Mouse (Mus musculus): Measurements from ENCODE around the gene Ddx25.

Gene Ddx25

DNA sequence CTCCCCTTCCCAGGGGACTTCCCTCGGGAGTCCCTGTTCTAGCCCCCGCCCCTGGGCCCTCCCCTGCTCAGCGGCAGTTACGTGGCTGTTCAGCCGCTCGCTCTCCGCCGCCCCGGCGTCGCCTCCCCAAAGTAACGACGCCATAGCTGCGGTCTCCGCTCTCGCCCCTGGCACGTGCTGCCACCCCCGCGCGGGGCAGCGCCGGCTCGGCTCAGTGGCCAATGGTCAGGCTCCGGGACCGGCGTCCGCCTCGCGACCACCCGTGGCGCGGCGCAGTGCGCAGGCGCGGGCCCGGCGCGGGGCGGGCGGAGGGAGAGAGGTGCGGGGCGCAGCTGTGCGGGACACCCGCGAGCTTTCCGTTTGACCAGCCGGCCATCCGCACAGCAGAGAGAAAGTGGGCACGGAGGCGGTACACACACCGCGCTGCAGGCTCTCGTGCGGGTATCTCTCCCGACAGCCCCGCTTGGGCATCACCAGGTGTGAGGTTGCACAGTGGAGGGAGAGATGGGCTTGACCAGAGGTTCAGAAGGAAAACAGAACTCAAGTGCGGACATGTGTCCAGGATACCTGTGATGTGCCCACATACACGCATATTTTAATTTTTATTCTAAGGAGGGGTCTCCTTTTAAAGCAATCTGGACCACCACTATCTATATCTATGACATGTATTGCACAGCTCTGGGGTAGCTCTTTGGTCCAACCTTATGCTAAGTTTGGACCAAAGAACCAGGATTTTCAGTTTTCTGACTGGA is at the start of gene Ddx25, which contains the start of gene Pus3:
Gene Ddx25 (minus strand): TSS at position 272 of the 752 bp plus-strand sequence.
Gene Pus3 (plus strand): TSS at position 339 of the 752 bp plus-strand sequence.
- DNase-seq, result peak; percentile 40

- no peak for DNase-seq
These were observed 49.5 kb upstream of the Ddx25 start for GRCm38 (mm10) chr9:35607647-35608405.

DNA sequence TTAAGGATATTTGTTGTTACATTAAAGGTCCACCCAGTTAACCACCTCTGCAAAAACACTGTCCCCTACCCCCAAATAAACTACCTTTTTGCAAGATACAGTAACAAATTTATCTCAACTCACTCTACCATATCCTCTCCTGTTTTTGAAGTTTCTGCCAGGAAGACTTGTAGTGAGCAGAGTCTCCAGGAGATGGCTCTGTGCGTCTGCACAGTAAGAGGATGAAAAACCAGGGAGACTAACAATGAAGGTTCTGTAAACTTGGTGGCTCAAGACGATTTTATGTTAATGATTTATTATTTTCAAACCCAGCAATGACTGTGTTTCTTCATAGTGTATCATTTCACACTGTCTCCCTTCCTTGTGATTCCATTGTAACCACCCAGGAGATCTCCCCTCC is 34.6 kb upstream of the Ddx25 start:
- DNase-seq, result no peak

GRCm38 (mm10) chr9:35587674-35588073 is 29.3 kb upstream of the Ddx25 start:
- DNase-seq, result no peak

GRCm38 (mm10) chr9:35574416-35574815 is 16.1 kb upstream of the Ddx25 start:
- DNase-seq, result no peak

DNA sequence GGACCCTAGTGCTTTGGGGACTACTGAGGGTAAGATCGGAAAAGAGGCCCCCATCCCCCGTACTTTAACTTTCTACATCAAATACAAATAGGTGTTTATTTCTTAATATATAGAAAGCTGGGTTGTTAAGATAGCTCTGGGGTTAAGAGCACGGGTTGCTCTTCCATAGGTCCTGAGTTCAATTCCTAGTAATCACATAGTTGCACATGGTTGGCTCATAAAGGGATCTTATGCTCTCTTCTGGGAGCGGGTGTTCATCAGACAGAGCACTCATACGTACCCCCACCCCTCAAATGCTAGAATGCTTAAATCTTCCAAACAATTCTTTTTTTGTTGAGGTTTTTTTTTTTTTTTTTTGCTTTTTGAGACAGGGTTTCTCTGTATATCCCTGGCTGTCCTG is 12.3 kb upstream of the Ddx25 start:
- no peak for DNase-seq

DNA sequence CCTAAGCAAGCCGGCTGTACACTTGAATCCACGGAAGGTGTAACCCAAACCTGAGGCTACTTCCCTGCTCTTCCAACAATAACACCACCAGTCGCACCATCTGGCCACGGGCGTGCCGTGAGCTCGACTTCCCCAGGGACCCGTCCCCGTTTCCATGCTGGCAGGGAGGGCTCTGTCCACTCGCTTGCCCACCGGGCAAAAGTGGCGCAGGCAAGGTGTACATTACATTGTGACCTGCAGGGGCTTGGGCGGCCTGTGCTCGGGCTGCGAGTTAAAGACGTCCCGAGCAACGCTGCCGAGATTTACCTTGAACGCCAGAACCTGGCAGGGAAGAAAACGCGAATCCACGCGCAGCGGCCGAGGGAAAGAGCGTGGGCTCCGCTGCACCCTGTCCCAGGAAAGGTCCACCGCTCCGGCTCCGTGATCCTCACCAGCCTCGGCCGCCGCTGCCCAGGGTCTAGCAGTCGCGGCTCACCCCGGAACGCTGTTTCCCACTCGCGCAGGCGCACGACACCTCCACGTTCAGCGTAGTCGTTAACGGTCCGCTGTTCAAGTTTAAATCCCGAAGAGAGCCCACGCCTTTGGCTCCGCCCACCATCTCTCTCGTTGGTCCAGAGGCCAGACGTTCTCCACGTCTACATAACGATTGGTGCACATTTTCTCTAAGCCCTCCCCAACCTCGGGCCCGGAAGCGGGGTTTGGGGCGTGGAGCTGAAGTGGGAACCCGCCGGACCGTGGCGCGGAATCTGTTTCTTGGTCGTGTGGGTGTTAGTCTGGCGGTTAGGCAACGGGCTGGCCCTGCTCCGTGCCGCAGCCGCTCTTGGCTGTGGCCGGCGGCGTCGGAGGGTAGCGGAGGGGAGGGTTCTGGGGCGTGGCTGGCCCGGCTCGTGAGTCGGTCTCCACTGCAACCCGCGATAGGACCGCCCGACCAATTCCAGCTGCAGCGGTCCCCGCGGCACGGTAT is 11.5 kb upstream of the Ddx25 start, which contains the start of the genes Pate2 and Hyls1:
Gene Pate2 (plus strand): TSS at position 714 of the 964 bp plus-strand sequence.
Gene Hyls1 (minus strand): TSS at position 828 of the 964 bp plus-strand sequence.
- DNase-seq, result peak; percentile 93

DNA sequence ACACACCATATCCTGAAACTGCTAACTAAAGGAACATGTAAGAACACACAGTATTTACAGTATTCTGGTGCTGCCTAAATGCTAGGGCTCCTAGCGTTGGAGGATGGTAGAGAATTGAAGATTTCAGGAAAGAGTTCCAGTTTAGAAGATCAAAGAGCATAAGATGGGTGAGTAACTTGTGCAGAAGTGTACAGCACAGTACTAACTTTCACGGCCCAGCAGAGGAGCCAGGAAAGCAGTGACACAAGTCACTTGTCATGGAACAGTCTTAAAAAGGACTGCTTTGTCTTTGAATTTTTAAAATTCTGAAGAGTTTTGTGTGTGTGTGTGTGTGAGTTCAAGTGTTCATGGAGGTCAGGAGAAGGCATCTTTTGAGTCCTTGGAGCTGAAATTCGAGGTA is 9.7 kb upstream of the Ddx25 start:
- no peak for DNase-seq

- DNase-seq, result no peak
These were observed 6.4 kb upstream of the Ddx25 start for GRCm38 (mm10) chr9:35564536-35565240.

- DNase-seq, result no peak
These were observed 3.3 kb upstream of the Ddx25 start for GRCm38 (mm10) chr9:35561583-35561982.

- no peak for DNase-seq
These were observed 2.7 kb upstream of the Ddx25 start for GRCm38 (mm10) chr9:35561076-35561475.

- peak; percentile 83 for DNase-seq
These were observed 922 bp upstream of the Ddx25 start for GRCm38 (mm10) chr9:35559009-35559890.

- no peak for DNase-seq
These were observed 1.7 kb downstream of the Ddx25 start for GRCm38 (mm10) chr9:35556494-35557102.

DNA sequence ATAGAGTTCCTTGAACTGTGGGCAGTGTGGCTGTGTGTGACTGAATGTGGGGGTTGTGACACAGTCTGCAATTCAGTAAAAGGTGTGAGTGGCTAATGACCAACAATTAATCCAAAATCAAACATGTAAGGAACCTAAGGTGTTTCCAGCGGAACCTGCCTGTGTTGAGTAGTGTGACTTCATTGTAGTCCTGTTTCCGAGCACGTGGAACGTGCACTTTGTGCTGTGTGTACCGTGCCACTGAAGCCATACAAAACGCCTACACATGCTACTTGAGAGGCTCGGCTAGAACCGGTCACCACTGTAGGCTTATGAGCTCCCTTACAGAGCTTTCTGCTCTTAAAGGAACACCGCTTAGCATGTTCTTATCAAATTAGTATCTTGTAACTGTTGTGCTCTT is 9.9 kb downstream of the Ddx25 start:
- DNase-seq, result no peak

- no peak for DNase-seq
These were observed 11.6 kb downstream of the Ddx25 start for GRCm38 (mm10) chr9:35546745-35547144.

DNA sequence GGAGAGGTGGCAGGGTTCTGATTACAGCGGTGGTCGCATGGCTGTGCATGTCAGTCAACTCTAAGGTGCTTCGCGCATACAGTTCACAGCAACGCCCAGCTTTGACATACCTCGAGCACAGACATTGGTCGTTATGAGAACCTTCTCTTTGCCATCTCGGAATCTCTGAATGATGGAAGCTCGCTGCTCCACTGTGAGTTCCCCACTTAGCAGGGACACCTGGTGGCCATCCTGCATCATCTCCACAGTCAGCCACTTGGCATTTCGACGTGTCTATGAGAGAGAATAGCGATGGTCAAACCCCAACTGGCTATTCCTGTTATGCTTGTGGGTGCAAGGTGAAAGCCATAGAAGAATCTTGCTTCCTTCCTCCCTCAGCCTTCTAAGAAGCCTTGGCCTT is 12.6 kb downstream of the Ddx25 start:
- DNase-seq, result no peak

DNA sequence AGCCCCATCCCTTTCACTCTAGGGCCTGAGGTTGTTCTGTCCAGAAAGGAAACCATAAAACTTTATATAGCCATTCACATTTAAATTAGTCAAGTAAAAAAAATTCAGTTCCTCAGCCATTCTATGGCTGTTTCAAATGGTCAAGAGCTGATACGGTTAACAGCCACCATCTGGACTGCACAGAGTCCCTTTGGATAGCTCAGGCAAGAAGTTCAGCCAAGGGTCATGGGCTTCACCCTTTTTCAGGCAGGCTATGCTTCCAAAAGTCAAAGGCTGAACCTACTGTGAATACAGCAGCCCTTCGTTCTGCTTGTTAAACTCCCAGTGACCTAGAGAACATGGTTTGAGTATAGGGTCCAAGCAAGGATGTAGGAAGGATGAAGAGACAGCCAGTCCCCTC is 13.7 kb downstream of the Ddx25 start:
- no peak for DNase-seq

DNA sequence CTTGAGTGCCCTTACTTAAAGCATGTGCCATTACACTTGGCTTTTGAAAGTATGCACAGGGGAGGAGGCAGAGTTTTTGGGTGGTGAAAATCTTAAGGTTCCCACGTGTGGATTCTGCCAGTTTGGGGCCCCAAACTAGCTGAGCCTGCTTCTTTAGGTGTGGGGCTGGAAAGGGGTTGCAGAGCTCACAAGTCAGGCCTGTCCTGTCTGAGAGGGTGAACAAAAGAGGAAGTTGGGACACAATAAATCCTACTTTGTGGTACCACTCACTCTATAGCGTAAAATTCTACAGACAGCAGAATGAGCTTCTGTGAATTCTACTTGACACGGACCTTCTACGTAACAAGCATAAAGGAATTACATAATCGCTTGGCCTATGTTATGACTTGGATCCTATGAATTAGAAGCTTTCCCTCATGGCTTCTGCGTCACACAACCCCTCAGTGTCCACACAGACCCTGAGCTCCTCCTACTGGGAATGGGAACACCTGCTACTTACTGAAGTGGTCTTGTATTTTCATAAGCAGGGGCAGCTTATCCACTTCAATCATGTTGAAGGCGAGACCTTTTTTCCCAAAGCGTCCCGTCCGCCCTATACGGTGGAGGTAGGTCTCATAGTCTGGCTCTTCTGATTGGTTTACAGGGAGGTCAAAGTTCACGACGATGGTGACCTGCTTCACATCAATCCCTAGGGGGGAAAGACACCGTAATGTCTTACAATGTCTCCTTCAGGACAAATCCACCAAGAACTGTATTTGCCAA is 15.0 kb downstream of the Ddx25 start:
- DNase-seq, result no peak

DNA sequence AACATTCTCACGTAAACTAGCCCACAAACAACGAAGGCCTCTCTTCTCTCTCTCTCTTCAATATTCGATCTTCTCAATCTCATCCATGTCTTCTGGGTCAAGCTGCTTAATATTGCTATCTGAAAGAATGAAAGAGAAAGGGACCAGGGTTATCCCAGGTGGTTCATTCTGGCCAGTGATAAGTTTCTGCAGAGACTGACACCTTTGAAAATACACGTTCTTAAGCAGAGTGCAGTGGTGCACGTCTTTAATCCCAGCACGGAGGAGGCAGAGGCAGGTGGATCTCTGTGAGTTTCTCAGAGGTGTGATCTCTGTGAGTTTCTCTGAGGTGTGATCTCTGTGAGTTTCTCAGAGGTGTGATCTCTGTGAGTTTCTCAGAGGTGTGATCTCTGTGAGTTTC is 16.4 kb downstream of the Ddx25 start:
- no peak for DNase-seq

GRCm38 (mm10) chr9:35541488-35541887 is 16.8 kb downstream of the Ddx25 start:
- DNase-seq, result peak; percentile 77

All from thymus, postnatal 25 days (tissue).